Mouse (Mus musculus) spleen, adult 18-20 months (tissue): ENCODE data around the gene Olfr164.

Experiments used
- DNase-seq, 2 experiments: peaks; one replicate each; pipeline ENCODE4 v3.0.0; 2022; ENCODE audit warnings: mixed read lengths in 2 of 2

The Olfr164 gene

DNA sequence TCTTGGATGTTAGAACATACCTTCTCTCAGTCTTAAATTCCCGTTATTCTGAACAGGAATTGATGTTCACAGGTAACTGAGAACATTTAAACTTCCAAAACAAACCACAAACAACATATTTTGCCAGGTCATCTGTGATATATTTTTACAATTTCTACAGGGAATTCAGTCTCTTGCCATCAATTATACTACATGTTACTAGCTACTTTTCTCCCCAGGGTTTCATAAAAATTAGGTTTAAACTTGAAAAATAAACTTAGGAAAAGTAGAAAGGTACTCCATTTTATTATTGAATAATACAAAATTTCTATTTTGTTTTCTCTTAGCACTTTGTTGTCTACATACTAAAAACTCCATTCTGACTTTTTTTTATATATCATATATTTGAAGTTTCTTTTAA, at the start of gene Olfr164:
Gene Olfr164 (minus strand): TSS at position 101 of the 400 bp plus-strand sequence.
- no peak for DNase-seq

DNA sequence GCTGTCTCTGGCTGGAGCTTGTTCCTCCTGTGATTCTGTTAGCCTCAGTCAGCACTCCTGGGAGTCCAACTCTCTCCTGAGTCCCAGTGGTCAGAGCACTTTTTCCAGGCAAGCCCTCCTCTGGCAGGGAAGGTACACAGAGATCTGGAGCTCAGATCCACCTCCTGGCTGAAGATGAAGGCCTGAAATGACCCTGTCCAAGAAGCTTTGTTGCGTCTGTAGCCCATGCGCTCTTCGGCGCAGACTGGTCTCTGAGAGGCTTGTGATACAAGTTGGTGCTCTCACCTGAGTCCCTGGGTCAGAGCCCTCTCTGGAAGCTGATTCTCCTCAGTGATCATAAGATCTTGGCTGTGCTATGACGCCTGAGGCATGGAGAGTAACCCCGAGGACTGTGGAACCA, 35.2 kb upstream of the Olfr164 start:
- no peak for DNase-seq

DNA sequence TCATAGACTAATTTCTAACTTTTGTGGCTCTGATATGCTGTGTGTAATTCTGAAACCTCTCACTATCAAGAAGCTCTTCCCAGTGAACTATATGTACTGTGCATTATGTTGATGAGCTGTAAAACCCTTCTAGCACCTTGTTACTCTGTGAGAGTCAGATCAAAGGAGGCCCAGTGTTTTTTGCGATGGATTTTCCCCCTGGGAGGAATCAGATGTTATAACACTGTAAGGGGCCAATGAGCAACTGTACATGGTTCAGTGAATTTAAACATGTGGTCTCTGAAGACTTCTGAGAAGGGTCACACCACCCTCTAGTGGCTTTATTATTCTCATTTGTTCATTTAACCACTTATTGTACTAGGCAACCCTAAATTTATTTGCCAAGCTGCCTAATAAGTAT, 50.6 kb downstream of the Olfr164 start:
- peak in 1 of 2 experiments; percentile 24 for DNase-seq

DNA sequence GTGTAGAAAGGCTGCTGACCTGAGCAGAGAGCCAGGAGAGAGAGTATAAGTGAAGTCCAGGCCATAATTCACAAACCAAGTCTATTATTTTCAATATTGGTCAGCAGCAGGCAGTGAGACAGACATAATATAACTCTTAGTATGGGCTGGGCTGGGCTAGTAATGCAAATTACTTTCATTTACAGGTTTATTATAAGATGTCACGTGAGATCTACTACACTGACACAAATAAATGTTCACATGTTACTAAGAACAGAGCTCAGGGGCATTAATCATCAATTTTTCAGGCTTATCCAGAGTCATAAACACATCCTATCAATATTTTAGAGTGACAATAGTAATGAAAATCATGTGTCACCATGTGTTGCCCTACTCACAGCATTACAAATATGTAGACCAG, 53.1 kb downstream of the Olfr164 start:
- DNase-seq, result no peak

DNA sequence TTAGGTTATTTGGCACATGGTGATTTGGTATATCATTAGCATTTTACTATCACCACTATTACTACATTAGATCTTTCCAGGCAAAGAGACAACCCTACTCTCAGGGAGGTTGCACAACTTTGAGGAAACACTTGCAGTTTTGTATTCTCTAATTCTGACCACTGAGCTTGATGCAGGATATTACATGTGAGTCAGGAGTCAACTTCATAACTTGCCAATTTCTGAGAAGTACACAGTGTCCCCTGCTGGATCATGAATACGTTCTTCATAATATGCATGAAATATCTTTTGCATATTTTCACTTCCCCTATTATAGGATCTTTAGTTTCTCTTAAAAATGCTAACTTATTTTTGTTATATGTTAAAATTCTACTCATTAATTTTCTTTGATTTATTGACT, 68.0 kb downstream of the Olfr164 start:
- no peak for DNase-seq

DNA sequence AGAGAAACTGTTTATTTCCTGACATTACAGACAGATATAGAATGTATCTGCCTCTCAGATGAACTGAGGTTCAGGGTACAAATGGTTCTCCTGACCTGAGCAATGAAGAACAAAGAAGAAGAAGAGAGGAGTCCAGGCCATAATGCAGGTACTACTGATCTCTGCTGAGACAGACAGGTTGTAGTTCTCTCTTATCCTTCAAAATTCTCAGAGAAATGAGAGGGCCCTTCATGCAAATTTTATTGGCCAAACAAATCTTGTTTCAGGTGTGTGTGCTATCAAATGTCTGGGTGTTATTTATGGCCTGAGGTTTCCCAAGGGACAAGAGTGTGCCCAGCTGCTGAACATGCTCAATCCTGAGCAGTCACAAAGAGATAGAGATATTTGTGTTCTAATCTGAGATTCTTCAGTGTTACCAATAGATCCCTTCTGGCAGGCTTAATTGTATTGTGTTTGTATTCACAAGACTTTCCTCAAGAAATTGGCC, 72.3 kb downstream of the Olfr164 start:
- DNase-seq, result no peak

DNA sequence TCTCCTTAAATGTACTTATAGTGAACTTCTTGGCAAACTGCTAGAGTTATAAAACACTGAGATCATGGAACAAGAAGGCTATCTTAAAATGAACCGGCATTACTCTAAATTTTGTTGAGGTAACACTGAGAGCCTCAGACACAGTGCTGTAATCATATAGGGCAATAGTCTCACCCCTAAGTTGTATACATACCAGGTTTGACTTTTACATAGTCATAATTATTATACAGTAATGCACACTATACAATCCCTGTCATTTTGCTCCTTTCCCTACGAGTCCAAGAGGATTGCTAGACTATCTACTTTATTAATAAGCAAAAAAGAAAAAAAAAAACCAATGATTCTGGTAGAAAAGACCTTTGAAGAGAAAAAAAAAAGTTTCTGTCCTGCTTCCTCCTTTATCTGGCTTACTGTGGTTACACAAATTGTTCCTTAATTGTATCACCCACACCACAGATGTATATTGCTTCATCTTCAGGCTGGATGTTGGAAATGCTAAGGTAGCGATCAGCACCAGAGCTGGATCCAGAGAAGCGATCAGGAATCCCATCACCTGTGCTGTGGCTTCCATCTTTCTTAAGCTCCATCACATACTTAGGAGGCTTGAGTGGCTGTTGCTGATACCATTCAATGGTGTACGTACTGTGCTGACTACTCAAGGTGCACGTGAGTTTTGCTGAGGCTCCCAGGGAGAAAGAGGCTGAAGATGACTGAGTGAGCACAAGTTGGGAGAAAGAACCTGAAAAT, 72.9 kb downstream of the Olfr164 start:
- no peak for DNase-seq

DNA sequence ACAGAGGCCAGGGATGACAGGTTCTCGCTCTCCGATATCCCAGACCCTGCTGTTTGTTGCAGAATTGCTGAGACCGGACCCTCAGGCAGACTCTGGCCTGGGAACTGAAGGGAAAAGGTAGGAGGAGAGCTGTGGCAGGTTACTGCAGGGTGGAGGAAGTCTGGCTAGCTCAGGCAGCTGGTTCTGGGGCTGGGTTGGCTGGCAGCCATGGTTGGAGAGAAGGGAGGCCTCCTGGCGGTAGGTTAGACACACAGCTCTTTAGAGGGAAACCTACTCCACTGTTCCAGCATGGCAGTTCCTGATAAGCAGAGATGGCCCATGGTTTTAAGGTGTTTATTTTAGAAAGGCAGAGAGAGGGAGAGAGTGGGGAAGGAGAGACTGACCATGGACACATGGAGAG, 77.1 kb downstream of the Olfr164 start:
- DNase-seq, result peak; percentile 35 to 43
